Mouse (Mus musculus): ENCODE measurements around the gene Olfr1413. TPM values are rescaled to one million over a fixed set of nuclear protein-coding genes. Genes with fewer than 3 reads are reported as not detected.

The Olfr1413 gene
- total RNA-seq (2023), result not detected

GRCm38 (mm10) chr1:92571022-92571421 lies at the start of gene Olfr1413:
Gene Olfr1413 (plus strand): TSS chr1:92571322.

GRCm38 (mm10) chr1:92585479-92585878 lies 14.4 kb downstream of the Olfr1413 start, which contains the start of gene Olfr1412:
Gene Olfr1412 (plus strand): TSS chr1:92585779.

GRCm38 (mm10) chr1:92594111-92594510 lies 23.0 kb downstream of the Olfr1413 start, which contains the start of gene Olfr1411:
Gene Olfr1411 (plus strand): TSS chr1:92594411.

GRCm38 (mm10) chr1:92605482-92605881 lies 34.4 kb downstream of the Olfr1413 start, which contains the start of gene Olfr1410:
Gene Olfr1410 (plus strand): TSS chr1:92605782.

GRCm38 (mm10) chr1:92617488-92617887 lies 46.4 kb downstream of the Olfr1413 start, which contains the start of gene Olfr12:
Gene Olfr12 (plus strand): TSS chr1:92617788.

Other genes starting within 250 kb of the Olfr1413 start
- 10 to 100 TPM; 61.1 to 68.7 TPM for gene Ndufa10, start 97.5 kb upstream of the Olfr1413 start, total RNA-seq (2023)
- gene Olfr1416, start 86.2 kb upstream of the Olfr1413 start, total RNA-seq (2023), result not detected
- not detected for gene Olfr1415, start 75.2 kb upstream of the Olfr1413 start, total RNA-seq (2023)
- gene Olfr1414, start 52.7 kb upstream of the Olfr1413 start, total RNA-seq (2023), result not detected
- not detected for gene Olfr1412, start 14.5 kb downstream of the Olfr1413 start, total RNA-seq (2023)
- not detected for gene Olfr1411, start 23.1 kb downstream of the Olfr1413 start, total RNA-seq (2023)
- gene Olfr1410, start 34.5 kb downstream of the Olfr1413 start, total RNA-seq (2023), result not detected
- gene Olfr12, start 46.5 kb downstream of the Olfr1413 start, total RNA-seq (2023), result not detected
- 100 to 1,000 TPM; 116 to 117 TPM for gene Cops9, start 70.7 kb downstream of the Olfr1413 start, total RNA-seq (2023)
- gene Otos, start 77.5 kb downstream of the Olfr1413 start, total RNA-seq (2023), result 1 to 10 TPM; 7.4 to 8.7 TPM

Measured in neutrophil, adult 83 days (primary cell).